Mouse (Mus musculus) thymus, postnatal 0 days (tissue): ENCODE results near the gene Cdca4. TPM values are rescaled to one million over a fixed set of nuclear protein-coding genes. Genes with fewer than 3 reads are reported as not detected.

Experiments
- DNase-seq: peaks from one replicate; pipeline ENCODE4 v3.0.0-alpha.2; 2015; ENCODE audit warnings: low spot score
- polyA plus RNA-seq: library from polyadenylated mRNA; unstranded; fragments of >200 nt; fragmentation: Nextera tagmentation; extraction: Ambion mirVana; gene quantifications from 2 replicates; pipeline ENCODE4 v1.2.1, GENCODE M21; 2015

The Cdca4 gene
- polyA plus RNA-seq, 1 experiment from 2014 or later, result 151 TPM

GRCm38 (mm10) chr12:112801864-112802846 lies 27.1 kb downstream of the Cdca4 start, which contains the start of gene Ahnak2:
Gene Ahnak2 (minus strand): TSS chr12:112802657.
- DNase-seq, result no peak

GRCm38 (mm10) chr12:112800476-112800875 lies 28.7 kb downstream of the Cdca4 start:
- peak; percentile 89 for DNase-seq

GRCm38 (mm10) chr12:112799237-112799970 lies 29.8 kb downstream of the Cdca4 start:
- no peak for DNase-seq

GRCm38 (mm10) chr12:112798716-112799115 lies 30.5 kb downstream of the Cdca4 start:
- DNase-seq, result no peak

- no peak for DNase-seq
Measured at GRCm38 (mm10) chr12:112798332-112798681, 30.9 kb downstream of the Cdca4 start.

- no peak for DNase-seq
Measured at GRCm38 (mm10) chr12:112797672-112798331, 31.4 kb downstream of the Cdca4 start.

GRCm38 (mm10) chr12:112796551-112797510 lies 32.4 kb downstream of the Cdca4 start:
- no peak for DNase-seq

GRCm38 (mm10) chr12:112795466-112796104 lies 33.6 kb downstream of the Cdca4 start:
- no peak for DNase-seq

- DNase-seq, result no peak
Measured at GRCm38 (mm10) chr12:112794998-112795397, 34.2 kb downstream of the Cdca4 start.

- no peak for DNase-seq
Measured at GRCm38 (mm10) chr12:112794356-112794816, 34.8 kb downstream of the Cdca4 start.

GRCm38 (mm10) chr12:112793601-112794355 lies 35.4 kb downstream of the Cdca4 start:
- DNase-seq, result no peak

GRCm38 (mm10) chr12:112791026-112791425 lies 38.2 kb downstream of the Cdca4 start:
- DNase-seq, result no peak

- no peak for DNase-seq
Measured at GRCm38 (mm10) chr12:112774481-112774880, 54.7 kb downstream of the Cdca4 start.

GRCm38 (mm10) chr12:112774026-112774425 lies 55.2 kb downstream of the Cdca4 start:
- DNase-seq, result no peak

- DNase-seq, result no peak
Measured at GRCm38 (mm10) chr12:112773366-112773765, 55.9 kb downstream of the Cdca4 start.

- no peak for DNase-seq
Measured at GRCm38 (mm10) chr12:112772306-112772705, 56.9 kb downstream of the Cdca4 start.

GRCm38 (mm10) chr12:112770396-112770795 lies 58.8 kb downstream of the Cdca4 start:
- no peak for DNase-seq
